In genomic region chr3:52676886-52677670, GRCm38 (mm10) we compare ENCODE assay signal across 11 mouse cellular contexts.
A peak's percentile ranks its signal among the peaks of the same experiment; 100 is the strongest.
DNase-seq lines count a peak whose midpoint lies in the region; ATAC-seq lines count a peak whose summit lies in the region.
"Had no signal": no experiment of that assay in that cellular context is flagged by ENCODE, and none has a peak within 500 bp of the region (broad histone marks: within the 10 kb centered on the region; RNA-seq: fewer than 3 reads in every experiment).

No protein-coding gene starts in this region.

- H3K9ac ChIP-seq in hindbrain, embryonic 13.5 days: no peak overlapping the region
- no peak overlapping the region for H3K9ac ChIP-seq in hindbrain, embryonic 16.5 days (ENCODE audit: low read depth, low read length)
- H3K9ac ChIP-seq in forebrain, embryonic 14.5 days (ENCODE audit: low read length): no peak overlapping the region
- H3K9ac ChIP-seq: liver, embryonic 14.5 days; neural tube, embryonic 12.5 days had no signal

- no peak overlapping the region for H3K27ac ChIP-seq in hindbrain, embryonic 13.5 days
- H3K27ac ChIP-seq in hindbrain, embryonic 10.5 days: no peak overlapping the region
- H3K27ac ChIP-seq in hindbrain, embryonic 16.5 days (ENCODE audit: low read depth, low read length): no peak overlapping the region
- H3K27ac ChIP-seq in forebrain, embryonic 14.5 days (ENCODE audit: low read depth, low read length): no peak overlapping the region
- H3K27ac ChIP-seq: liver, embryonic 14.5 days; neural tube, embryonic 12.5 days had no signal

- DNase-seq in hindbrain, embryonic 10.5 days (ENCODE audit: low spot score): no peak
- peak; percentile 28 to 42 for DNase-seq in right cerebral cortex, adult 2 months (ENCODE audit: low spot score in 2 of 2)
- DNase-seq in right cerebral cortex, postnatal 14 days: no peak
- DNase-seq in splenic B cell, adult 2 months (ENCODE audit: low read depth, low spot score): peak; percentile 46
- DNase-seq in spleen, adult 18-20 months: no peak
- no peak for DNase-seq in forebrain, embryonic 14.5 days (ENCODE audit: low spot score)

- no peak overlapping the region for H3K4me3 ChIP-seq in hindbrain, embryonic 13.5 days
- no peak overlapping the region for H3K4me3 ChIP-seq in hindbrain, embryonic 10.5 days
- no peak overlapping the region for H3K4me3 ChIP-seq in hindbrain, embryonic 16.5 days (ENCODE audit: low read length)
- H3K4me3 ChIP-seq in forebrain, embryonic 14.5 days (ENCODE audit: low read depth, low read length): no peak overlapping the region
- H3K4me3 ChIP-seq: neural tube, embryonic 12.5 days had no signal

- no peaks in the 10 kb centered on the region for H3K36me3 ChIP-seq in hindbrain, embryonic 13.5 days
- H3K36me3 ChIP-seq in hindbrain, embryonic 10.5 days: no peaks in the 10 kb centered on the region
- H3K36me3 ChIP-seq in hindbrain, embryonic 16.5 days (ENCODE audit: control insufficient read depth, insufficient read depth, low read length): no peaks in the 10 kb centered on the region
- H3K36me3 ChIP-seq in splenic B cell, adult 2 months (ENCODE audit: control insufficient read depth, insufficient read depth, low read length, poor library complexity, severe bottlenecking): no peaks in the 10 kb centered on the region
- H3K36me3 ChIP-seq in forebrain, embryonic 14.5 days (ENCODE audit: control insufficient read depth, insufficient read depth, low read length): no peaks in the 10 kb centered on the region
- H3K36me3 ChIP-seq: G1E; neural tube, embryonic 12.5 days had no signal

- ATAC-seq in hindbrain, embryonic 13.5 days (ENCODE audit: low FRiP score): peak; percentile 47; the same call in 1 of the 2 replicates
- peak; percentile 65; the same call in 1 of the 2 replicates for ATAC-seq in hindbrain, embryonic 16.5 days
- no peak for ATAC-seq in forebrain, embryonic 14.5 days

- peaks cover 6% of the 10 kb centered on the region; the same call in 1 of the 2 replicates for H3K9me3 ChIP-seq in hindbrain, embryonic 13.5 days
- peaks cover 25% of the 10 kb centered on the region for H3K9me3 ChIP-seq in hindbrain, embryonic 10.5 days
- peaks cover 5% of the 10 kb centered on the region; the same call in 1 of the 2 replicates for H3K9me3 ChIP-seq in hindbrain, embryonic 16.5 days (ENCODE audit: control insufficient read depth, low read length)
- H3K9me3 ChIP-seq in forebrain, embryonic 14.5 days (replicated peaks; ENCODE audit: control insufficient read depth, low read length): no peaks in the 10 kb centered on the region

- 79% methylated on average over 14 of the region's 14 CpGs for WGBS in hindbrain, embryonic 13.5 days
- WGBS in hindbrain, embryonic 10.5 days: 90% methylated on average over 14 of the region's 14 CpGs
- WGBS in hindbrain, embryonic 16.5 days: 63% methylated on average over 14 of the region's 14 CpGs
- 88% methylated on average over 14 of the region's 14 CpGs for WGBS in forebrain, embryonic 14.5 days

- no peak overlapping the region for H3K4me2 ChIP-seq in hindbrain, embryonic 13.5 days
- H3K4me2 ChIP-seq in hindbrain, embryonic 16.5 days (ENCODE audit: low read length): no peak overlapping the region
- H3K4me2 ChIP-seq in forebrain, embryonic 14.5 days (ENCODE audit: low read length): no peak overlapping the region
- H3K4me2 ChIP-seq: neural tube, embryonic 12.5 days had no signal

- peaks cover 5% of the 10 kb centered on the region for H3K4me1 ChIP-seq in hindbrain, embryonic 13.5 days (replicated peaks)
- peaks cover 13% of the 10 kb centered on the region for H3K4me1 ChIP-seq in hindbrain, embryonic 10.5 days (replicated peaks)
- H3K4me1 ChIP-seq in hindbrain, embryonic 16.5 days (ENCODE audit: control insufficient read depth, insufficient read depth, low read depth, low read length): no peaks in the 10 kb centered on the region; the same call in 1 of the 2 replicates
- peaks cover 4% of the 10 kb centered on the region; the same call in 1 of the 2 replicates for H3K4me1 ChIP-seq in forebrain, embryonic 14.5 days (ENCODE audit: control insufficient read depth, insufficient read depth, low read length)

- H3K27me3 ChIP-seq in hindbrain, embryonic 13.5 days: peaks cover 61% of the 10 kb centered on the region
- peaks cover 84% of the 10 kb centered on the region for H3K27me3 ChIP-seq in hindbrain, embryonic 10.5 days (ENCODE audit: insufficient read depth, poor library complexity, severe bottlenecking)
- no peaks in the 10 kb centered on the region; the same call in none of the 2 replicates for H3K27me3 ChIP-seq in hindbrain, embryonic 16.5 days (replicated peaks; ENCODE audit: control insufficient read depth, insufficient read depth, low read length)
- no peaks in the 10 kb centered on the region for H3K27me3 ChIP-seq in splenic B cell, adult 2 months (ENCODE audit: control insufficient read depth, insufficient read depth, low read length, poor library complexity, severe bottlenecking)
- H3K27me3 ChIP-seq in forebrain, embryonic 14.5 days (replicated peaks; ENCODE audit: control insufficient read depth, insufficient read depth, low read length): no peaks in the 10 kb centered on the region

Comparison
In these comparisons a context has a peak if more than half of its experiments do, and no peak if none do; other contexts are left out.
1. DNase-seq: peak in right cerebral cortex, adult 2 months (2 of 2) and splenic B cell, adult 2 months (single experiment); none in hindbrain, embryonic 10.5 days (single experiment), right cerebral cortex, postnatal 14 days (single experiment), spleen, adult 18-20 months (0 of 2) and forebrain, embryonic 14.5 days (single experiment).